Mouse (Mus musculus) right cerebral cortex, postnatal 25 days (tissue): ENCODE results near the gene Ccser1.
"Not testable (repeated sequence)": the region's sequence is repeated elsewhere in the genome, so short reads cannot be mapped to it uniquely, and the experiment has no call there.

Source experiments
- DNase-seq: peaks from one replicate; pipeline ENCODE4 v3.0.0; 2022

Gene Ccser1

DNA sequence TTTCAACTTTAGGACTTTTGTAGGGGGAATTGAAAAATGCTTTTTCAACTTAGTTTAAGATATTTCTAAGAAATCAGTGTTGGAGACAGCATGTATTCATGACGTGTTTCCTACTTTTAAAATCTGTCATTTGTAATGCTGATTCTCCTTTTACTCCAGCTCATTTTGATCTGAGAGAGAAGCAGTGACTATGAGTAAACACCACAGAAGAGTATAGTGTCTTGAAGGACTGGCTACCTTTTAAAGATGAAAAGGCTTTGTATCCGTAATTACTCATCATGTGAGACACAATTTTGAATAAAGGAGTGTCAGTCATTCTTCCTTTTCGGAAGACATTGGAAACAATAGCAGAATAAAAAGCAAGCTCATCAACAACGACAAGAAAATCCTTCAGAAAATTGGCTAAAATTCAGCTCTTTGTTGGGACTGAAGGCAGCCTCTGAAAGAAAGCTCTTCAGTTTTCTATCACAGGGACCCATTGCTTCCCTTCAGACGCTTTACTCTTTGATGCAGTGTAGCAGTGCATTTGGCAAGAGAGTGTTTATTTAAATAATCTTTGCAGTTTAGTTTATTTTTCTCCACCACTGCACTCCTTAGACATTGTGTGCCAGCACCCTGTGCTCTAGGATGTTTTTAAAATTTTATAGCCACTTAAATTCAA is 50.1 kb downstream of the Ccser1 start:
- DNase-seq = no peak

GRCm38 (mm10) chr6:61233060-61233459 is 52.9 kb downstream of the Ccser1 start:
- DNase-seq = no peak

DNA sequence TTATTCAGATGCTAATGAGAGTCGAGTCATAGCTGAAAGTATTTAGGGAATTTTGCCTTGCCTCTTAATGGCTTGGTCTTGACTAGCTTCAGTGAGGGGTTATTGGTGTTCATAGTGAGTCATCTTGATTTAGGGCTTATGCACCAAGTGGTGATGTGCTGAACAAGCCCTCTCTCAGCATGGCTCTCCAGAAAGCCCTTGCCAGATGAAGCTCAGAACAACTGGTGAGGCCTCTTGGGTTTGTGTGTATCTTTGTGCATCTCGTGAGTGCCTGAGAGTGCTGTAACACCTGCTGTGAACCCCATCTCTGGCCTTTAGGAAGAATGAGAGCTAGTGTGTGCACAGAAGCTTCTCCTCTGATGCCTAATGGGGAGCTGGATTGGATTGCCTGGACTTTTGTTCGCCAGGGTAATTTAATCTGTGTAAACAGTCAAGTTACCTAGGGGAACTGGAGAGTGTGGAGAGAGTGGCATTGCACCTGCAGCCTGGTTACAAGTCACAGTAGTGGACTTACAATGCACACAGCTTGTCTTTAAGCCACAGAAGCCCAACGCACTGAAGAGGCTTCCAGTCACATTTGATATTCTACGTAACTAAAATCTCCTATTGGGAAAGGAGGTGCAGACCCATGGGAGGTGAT is 53.5 kb downstream of the Ccser1 start:
- no peak for DNase-seq

- DNase-seq = no peak
Observed at GRCm38 (mm10) chr6:61240618-61241017, 60.5 kb downstream of the Ccser1 start.

DNA sequence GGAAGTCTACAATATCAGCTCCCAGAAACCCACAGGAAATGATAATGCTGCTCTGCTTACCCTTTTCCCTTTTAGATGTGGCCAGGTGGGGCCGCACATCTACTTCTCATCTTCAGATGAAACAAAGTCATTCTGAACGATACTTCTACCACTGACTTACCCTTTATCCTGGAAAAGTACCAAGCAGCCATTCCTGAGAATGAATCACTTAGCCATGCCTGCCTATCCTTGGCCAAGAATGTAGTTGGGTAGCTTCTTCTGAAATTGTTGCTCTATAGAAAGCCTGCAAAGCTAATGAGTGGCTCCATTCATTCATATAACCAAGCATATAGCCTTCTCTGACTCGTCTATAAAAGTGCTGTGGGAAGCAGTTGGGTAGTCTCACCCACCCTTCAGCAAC is 62.4 kb downstream of the Ccser1 start:
- DNase-seq = no peak

- no peak for DNase-seq
Observed at GRCm38 (mm10) chr6:61246523-61246922, 66.4 kb downstream of the Ccser1 start.

- DNase-seq = no peak
Observed at GRCm38 (mm10) chr6:61247842-61248472, 67.8 kb downstream of the Ccser1 start.

GRCm38 (mm10) chr6:61248700-61249099 is 68.6 kb downstream of the Ccser1 start:
- DNase-seq = no peak

- no peak for DNase-seq
Observed at GRCm38 (mm10) chr6:61251232-61251631, 71.1 kb downstream of the Ccser1 start.

GRCm38 (mm10) chr6:61252912-61253311 is 72.8 kb downstream of the Ccser1 start:
- DNase-seq = no peak

DNA sequence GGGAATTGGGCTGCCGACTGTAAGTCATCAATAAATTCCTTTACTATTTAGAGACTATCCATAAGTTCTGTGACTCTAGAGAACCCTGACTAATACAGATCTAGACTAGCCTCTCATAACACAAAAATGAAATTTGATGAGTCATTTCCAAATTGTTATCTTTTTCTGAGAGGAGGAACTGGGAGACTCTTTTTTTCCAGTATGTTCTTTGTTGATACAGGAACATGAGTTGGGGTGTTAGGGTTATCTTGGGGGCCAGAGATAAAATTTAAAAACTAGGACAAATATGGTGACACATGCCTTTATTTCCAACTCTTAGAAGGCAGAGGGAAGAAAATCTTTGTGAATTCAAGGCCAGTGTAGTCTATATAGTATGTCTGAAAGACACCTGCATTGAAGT is 75.8 kb downstream of the Ccser1 start:
- not testable (repeated sequence) for DNase-seq

- no peak for DNase-seq
Observed at GRCm38 (mm10) chr6:61258847-61259634, 78.9 kb downstream of the Ccser1 start.

DNA sequence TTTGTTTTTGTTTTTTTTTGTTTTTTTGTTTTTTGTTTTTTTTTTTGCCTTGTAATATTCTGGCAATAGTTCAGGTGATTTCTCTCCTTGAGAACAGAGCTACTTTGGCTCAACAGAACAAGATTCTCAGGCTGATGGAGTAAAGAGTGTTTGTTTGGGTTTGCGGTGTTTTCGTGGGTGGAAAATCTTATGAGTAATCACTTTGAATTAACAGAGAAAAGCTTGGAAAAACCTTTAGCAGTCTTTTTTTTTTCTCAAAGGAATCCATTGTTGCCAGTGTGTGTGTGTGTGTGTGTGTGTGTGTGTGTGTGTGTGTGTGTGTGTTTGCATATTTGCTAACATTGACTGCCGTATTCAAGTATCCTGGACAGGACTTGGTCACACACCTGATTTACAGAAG is 81.3 kb downstream of the Ccser1 start:
- no peak for DNase-seq

DNA sequence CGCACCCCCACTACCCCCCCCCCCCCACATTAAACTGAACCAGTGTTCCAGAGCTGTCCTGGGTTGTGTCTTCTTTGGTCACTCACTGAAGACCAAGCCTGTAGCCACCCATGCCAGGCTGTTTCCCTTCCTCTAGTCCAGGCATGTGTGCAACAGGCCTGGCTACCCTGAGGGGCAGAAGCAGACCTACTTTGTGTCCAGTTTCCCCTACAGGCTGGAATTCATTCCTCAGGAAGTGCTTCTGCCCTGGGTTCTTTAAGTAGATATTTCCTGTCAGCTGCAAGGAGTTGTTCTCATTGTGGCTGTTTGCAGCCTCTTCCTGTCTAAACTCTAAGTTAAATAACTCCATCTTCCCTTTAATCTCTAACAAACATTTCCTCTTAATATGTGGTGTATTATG is 82.3 kb downstream of the Ccser1 start:
- DNase-seq = no peak

GRCm38 (mm10) chr6:61263291-61263690 is 83.2 kb downstream of the Ccser1 start:
- DNase-seq = no peak

DNA sequence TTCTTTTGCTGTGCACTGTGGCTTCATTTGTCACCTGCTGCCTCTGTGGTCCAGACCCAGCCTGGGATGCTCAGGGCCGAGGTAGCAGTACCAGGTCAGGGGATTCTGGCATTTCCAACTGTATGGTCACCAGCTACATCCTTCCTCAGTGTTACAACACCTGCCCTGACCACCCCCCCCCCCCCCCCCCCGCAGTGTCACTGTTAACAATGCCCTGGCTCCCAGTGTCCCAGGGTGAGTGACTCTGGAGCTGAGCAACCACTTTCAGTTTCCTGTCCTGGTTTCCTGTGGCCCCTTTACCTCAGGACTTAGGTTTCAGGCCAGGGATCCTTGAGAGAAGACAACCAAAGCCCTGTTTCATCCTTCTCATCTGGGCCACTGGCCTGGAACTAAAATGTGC is 90.9 kb downstream of the Ccser1 start:
- no peak for DNase-seq

DNA sequence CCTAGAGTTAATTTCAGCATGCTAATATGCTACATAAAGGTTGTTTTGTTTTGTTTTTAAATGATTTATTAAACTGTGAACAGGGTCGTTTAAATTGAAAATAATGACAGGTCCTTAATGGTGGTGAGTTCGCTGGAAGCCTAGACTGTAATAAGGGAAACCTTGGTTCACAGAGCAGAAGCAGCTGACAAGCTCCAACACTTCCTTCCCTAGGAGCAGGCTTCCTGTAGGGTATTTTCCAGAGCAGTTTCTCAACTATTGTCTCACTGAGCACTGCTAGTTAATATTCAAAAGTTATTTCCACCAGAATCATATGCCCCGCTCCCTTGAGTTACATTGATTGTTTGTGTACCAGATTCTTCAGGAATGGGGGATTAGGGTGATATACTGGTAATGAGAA is 93.3 kb downstream of the Ccser1 start:
- DNase-seq = no peak

GRCm38 (mm10) chr6:61279506-61279905 is 99.4 kb downstream of the Ccser1 start:
- no peak for DNase-seq

DNA sequence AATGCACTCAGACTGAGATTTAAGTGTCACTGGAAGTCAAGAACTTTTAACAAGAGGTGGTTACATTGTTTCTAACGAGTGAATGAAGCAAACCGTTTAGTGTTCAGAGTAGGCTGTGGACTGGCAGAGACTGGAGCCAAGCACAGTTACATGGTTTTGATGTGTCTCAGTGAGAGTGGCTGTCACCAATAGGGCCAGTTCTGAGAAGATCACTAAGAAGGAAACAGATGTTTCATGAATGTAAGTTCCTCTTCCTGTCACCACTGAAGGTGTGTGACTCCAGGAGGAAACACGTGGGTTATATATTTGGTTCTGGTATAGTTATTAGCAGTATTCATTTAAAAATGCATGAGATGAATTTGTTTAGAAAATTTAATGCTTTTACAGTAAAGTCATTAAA is 112.8 kb downstream of the Ccser1 start:
- no peak for DNase-seq

- DNase-seq = no peak
Observed at GRCm38 (mm10) chr6:61295535-61295934, 115.4 kb downstream of the Ccser1 start.

DNA sequence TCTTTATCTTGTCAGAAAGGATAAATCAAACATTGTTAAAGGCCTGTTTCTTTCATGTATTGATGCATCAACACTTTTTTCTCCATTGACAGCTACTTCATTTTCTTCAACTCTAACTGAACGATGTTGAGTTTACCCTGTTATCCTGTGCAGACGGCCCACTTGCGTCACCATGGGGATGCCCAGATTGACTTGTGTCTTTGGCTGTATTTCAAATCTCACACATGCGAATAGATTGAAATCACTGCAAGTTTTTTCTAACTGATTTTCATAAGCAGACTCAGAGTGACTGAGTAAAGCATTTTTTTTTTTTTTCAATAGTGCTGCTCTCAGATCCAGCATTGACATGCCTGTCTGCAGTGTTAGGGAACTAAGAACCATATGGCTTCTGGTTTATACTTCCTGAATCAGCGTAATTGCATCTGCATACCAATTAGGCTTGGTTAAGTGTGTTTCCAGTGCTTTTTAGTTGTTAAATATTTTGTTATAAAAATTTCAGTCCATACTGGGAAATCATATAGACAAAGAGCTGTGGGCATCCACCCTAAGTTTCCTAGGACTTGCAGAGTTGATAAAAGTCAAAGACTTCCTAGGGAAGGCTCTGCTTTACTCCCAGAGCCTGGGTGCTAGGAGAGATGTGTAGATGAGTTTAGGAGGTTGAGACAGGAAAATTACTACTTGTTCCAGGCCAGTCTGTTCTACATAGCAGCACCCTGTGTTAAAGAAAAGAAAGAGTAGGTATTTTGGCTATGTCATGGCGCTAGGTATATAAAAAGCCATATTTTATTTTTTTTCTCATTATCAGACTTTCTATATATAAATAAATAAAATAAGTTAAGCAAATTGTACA is 116.3 kb downstream of the Ccser1 start:
- DNase-seq = no peak

DNA sequence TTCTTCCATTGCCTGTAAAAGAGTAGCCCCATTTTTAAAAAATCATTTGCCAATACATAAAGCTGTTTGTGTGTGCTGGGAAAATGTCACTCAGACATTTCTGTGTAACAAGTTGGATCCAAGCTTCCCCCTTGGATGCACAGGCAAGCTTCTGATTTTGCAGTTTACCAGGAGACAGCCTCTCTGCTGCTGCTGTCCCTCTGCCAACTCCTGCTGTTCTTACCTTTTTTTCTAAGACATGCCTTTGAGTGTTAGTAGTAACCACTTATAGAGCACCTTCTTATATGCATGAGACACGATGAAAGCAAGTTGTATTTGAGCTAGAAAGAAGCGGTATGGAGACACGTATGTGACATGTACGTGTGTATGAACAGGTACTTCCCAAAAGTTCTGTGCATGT is 120.3 kb downstream of the Ccser1 start:
- DNase-seq = no peak

- no peak for DNase-seq
Observed at GRCm38 (mm10) chr6:61300975-61301374, 120.9 kb downstream of the Ccser1 start.
